7 mouse cellular contexts compared by ENCODE assay signal in genomic region chr17:8284254-8284661, GRCm38 (mm10). TPM values are rescaled to one million over a fixed set of nuclear protein-coding genes. Genes with fewer than 3 reads are reported as not detected.
DNase-seq lines count a peak whose midpoint lies in the region; ATAC-seq and TF ChIP-seq lines count a peak whose summit lies in the region.

No protein-coding gene starts in this region.

- peaks cover 23% of the 10 kb centered on the region for H3K4me1 ChIP-seq in hindbrain, embryonic 14.5 days (replicated peaks; ENCODE audit: control insufficient read depth, insufficient read depth, low read length)

- no peak for TF ChIP-seq CTCF in gastrocnemius, adult 2 months (IDR thresholded peaks at IDR 0.05)

- H3K9ac ChIP-seq in hindbrain, embryonic 14.5 days, result peak overlapping the region; percentile 90

- H3K9me3 ChIP-seq in hindbrain, embryonic 14.5 days (ENCODE audit: control insufficient read depth, low read length), result no peaks in the 10 kb centered on the region

- intact Hi-C loops in gastrocnemius, adult 2 months (cut with DNase I), result loop anchor here (5.0 kb wide), 1 partner anchor 223 kb away; no protein-coding TSS in a partner anchor

- ATAC-seq in hindbrain, embryonic 14.5 days (ENCODE audit: low FRiP score), result no peak; the same call in 1 of the 2 replicates

- DNase-seq in NIH3T3 (ENCODE audit: low read depth), result peak; percentile 26
- peak; percentile 63 to 71 for DNase-seq in cerebellum, postnatal 14 days
- DNase-seq in gastrocnemius, adult 2 months, result peak; percentile 76
- peak; percentile 29 for DNase-seq in hindbrain, embryonic 14.5 days (ENCODE audit: low spot score)
- DNase-seq in layer of hippocampus, postnatal 36 days, result peak; percentile 23 to 31
- DNase-seq in lung, postnatal 14 days, result peak; percentile 25
- DNase-seq in right cerebral cortex, adult 18-20 months, result peak; percentile 43

- H3K4me3 ChIP-seq in gastrocnemius, adult 2 months, result peak overlapping the region; percentile 87
- peak overlapping the region; percentile 91 for H3K4me3 ChIP-seq in hindbrain, embryonic 14.5 days (replicated peaks; ENCODE audit: low read length)

- H3K27me3 ChIP-seq in hindbrain, embryonic 14.5 days (ENCODE audit: control insufficient read depth, insufficient read depth, low read length), result no peaks in the 10 kb centered on the region

- under 1% methylated on average over 32 of the region's 32 CpGs for WGBS in hindbrain, embryonic 14.5 days

- no peaks in the 10 kb centered on the region for H3K36me3 ChIP-seq in hindbrain, embryonic 14.5 days (replicated peaks; ENCODE audit: control insufficient read depth, insufficient read depth)

- H3K27ac ChIP-seq in gastrocnemius, adult 2 months, result peak overlapping the region; percentile 99
- peak overlapping the region; percentile 84 for H3K27ac ChIP-seq in hindbrain, embryonic 14.5 days

- H3K4me2 ChIP-seq in hindbrain, embryonic 14.5 days (replicated peaks), result peak overlapping the region; percentile 97

RNA-seq across cellular contexts. Expression of gene Mpc1, which starts 1.6 kb away (rescaled TPM):
- 100 to 1,000 TPM; 440 to 533 TPM for total RNA-seq in gastrocnemius, adult 2 months (2021)
- polyA plus RNA-seq in hindbrain, embryonic 14.5 days (2014; fragmentation: Nextera tagmentation; extraction: Ambion mirVana), result 380 and 389 TPM in 2 replicates
- total RNA-seq in layer of hippocampus, postnatal 36 days (2021), result 100 to 1,000 TPM; 142 to 146 TPM

RNA-seq across cellular contexts. Expression of gene Sft2d1, which starts 26.6 kb away (rescaled TPM):
- 1 to 10 TPM; 4.9 to 9.6 TPM for total RNA-seq in gastrocnemius, adult 2 months (2021)
- 152 and 175 TPM in 2 replicates for polyA plus RNA-seq in hindbrain, embryonic 14.5 days (2014; fragmentation: Nextera tagmentation; extraction: Ambion mirVana)
- total RNA-seq in layer of hippocampus, postnatal 36 days (2021), result 10 to 100 TPM; 62.9 to 65.1 TPM

RNA-seq across cellular contexts. Expression of gene Ccr6, which starts 48.4 kb away (rescaled TPM):
- total RNA-seq in gastrocnemius, adult 2 months (2021), result not detected
- not detected in 2 replicates for polyA plus RNA-seq in hindbrain, embryonic 14.5 days (2014; fragmentation: Nextera tagmentation; extraction: Ambion mirVana)
- total RNA-seq in layer of hippocampus, postnatal 36 days (2021), result not detected

RNA-seq across cellular contexts. Expression of gene Prr18, which starts 53.0 kb away (rescaled TPM):
- under 1 TPM; 0.08 TPM for total RNA-seq in gastrocnemius, adult 2 months (2021)
- polyA plus RNA-seq in hindbrain, embryonic 14.5 days (2014; fragmentation: Nextera tagmentation; extraction: Ambion mirVana), result 20.9 and 22.7 TPM in 2 replicates
- total RNA-seq in layer of hippocampus, postnatal 36 days (2021), result 10 to 100 TPM; 19.2 to 23.7 TPM

Comparison
In these comparisons a context has a peak if more than half of its experiments do, and no peak if none do; other contexts are left out.
1. DNase-seq: peak in every context shown above with its lines; median percentile 76 in gastrocnemius, adult 2 months; 67 in cerebellum, postnatal 14 days; 43 in right cerebral cortex, adult 18-20 months; 29 in hindbrain, embryonic 14.5 days; 27 in layer of hippocampus, postnatal 36 days; 26 in NIH3T3; 25 in lung, postnatal 14 days.
2. RNA of gene Sft2d1, which starts 26.6 kb away (total RNA-seq): 62.9 to 65.1 TPM in layer of hippocampus, postnatal 36 days; 4.9 to 9.6 TPM in gastrocnemius, adult 2 months; every median in the first group is over 4 times any median in the second.